Mouse (Mus musculus) left cerebral cortex, adult 2 months (tissue): ENCODE results near the gene Taf9b. TPM values are rescaled to one million over a fixed set of nuclear protein-coding genes. Genes with fewer than 3 reads are reported as not detected.

Source experiments
- DNase-seq, 2 experiments: peaks; one replicate each; pipeline ENCODE4 v3.0.0; 2021 to 2022; ENCODE audit warnings: low spot score in 2 of 2, mixed read lengths in 1 of 2; ENCODE audit errors: extremely low spot score in 1 of 2
- H3K27ac ChIP-seq: fragments of 200-600 bp; 2 replicates; pipeline ENCODE4 v1.8.1; 2022
- H3K4me3 ChIP-seq: fragments of 200-600 bp; 2 replicates; pipeline ENCODE4 v1.8.1; 2022
- CTCF ChIP-seq: fragments of 200-600 bp; IDR thresholded peaks from 2 replicates; pipeline ENCODE4 v1.8.1; 2022; ENCODE audit warnings: antibody characterized with exemption, mild to moderate bottlenecking, moderate library complexity
- intact Hi-C: fragments of 180-260 bp; cut with DNase I; formaldehyde crosslinking; loops from one replicate; pipeline ENCODE4 v1.15.1; 2025
- total RNA-seq, 2 experiments: library from RNA; stranded (reverse); gene quantifications; 2 replicates each; pipeline ENCODE4 v1.2.3; 2021

Taf9b gene
- total RNA-seq, 2 experiments from 2014 or later: 21.5 to 22.4 TPM

DNA sequence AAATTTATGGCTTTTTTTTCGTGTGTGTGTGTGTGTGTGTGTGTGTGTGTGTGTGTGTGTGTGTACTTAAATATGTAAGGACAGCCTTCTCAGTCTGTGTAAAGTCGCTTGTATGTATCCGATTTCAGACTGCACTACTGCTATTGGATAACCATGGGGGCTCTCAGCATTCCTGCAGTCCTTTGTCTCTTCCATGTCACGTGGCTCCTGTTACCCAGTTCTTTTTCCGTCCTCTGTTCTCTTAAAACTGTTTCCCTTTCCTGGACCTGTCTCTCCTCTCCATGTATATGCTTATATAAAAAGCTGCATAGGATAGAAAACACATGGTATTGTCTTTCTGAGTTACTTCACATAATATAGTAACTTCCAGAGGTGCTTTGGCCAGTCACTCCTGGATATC, 35.3 kb downstream of the Taf9b start:
- H3K4me3 ChIP-seq: no peak overlapping the region
- intact Hi-C loops: loop anchor here (1.0 to 5.0 kb wide), 2 partner anchors 158 to 258 kb away; partner anchors contain the start of genes Atp7a and Atrx
- TF ChIP-seq CTCF: no peak
- H3K27ac ChIP-seq: no peak overlapping the region
- DNase-seq: no peak

GRCm38 (mm10) chrX:106184279-106184678, 36.7 kb downstream of the Taf9b start:
- no peak for TF ChIP-seq CTCF
- intact Hi-C loops: no loop called here
- H3K27ac ChIP-seq: no peak overlapping the region
- H3K4me3 ChIP-seq: no peak overlapping the region
- no peak for DNase-seq

DNA sequence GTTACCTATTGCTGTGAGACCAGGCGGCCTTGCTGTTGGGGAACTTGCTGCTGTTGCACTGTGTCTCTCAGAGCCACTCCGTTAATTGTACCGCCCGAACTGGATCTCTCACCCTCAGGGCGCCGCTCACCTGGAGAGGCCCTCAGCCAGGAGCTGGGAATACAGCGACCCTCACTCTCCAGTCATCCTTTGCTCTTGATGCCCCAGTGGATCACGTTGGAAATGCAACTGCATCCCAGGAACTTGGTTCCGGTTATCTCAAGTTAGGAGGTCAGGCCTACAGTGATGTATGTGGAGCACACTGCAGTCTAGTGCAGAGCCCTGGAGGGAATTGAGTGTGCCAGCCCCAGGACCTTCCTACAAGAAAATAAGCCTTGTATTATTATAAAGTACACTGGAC, 44.6 kb downstream of the Taf9b start:
- H3K27ac ChIP-seq: no peak overlapping the region
- TF ChIP-seq CTCF: no peak

GRCm38 (mm10) chrX:106171853-106172154, 49.2 kb downstream of the Taf9b start:
- DNase-seq: no peak

More for the DNA sequence above, 44.6 kb downstream of the Taf9b start:
- intact Hi-C loops: no loop called here
- DNase-seq: no peak
- H3K4me3 ChIP-seq: no peak overlapping the region

GRCm38 (mm10) chrX:106171106-106171852, 49.7 kb downstream of the Taf9b start:
- TF ChIP-seq CTCF: peak; percentile 76
- no peak overlapping the region for H3K4me3 ChIP-seq

More at GRCm38 (mm10) chrX:106171853-106172154, 49.2 kb downstream of the Taf9b start:
- H3K4me3 ChIP-seq: no peak overlapping the region
- no peak for TF ChIP-seq CTCF
- H3K27ac ChIP-seq: no peak overlapping the region
- intact Hi-C loops: loop anchor here (1.0 kb wide), 1 partner anchor 145 kb away; the partner anchor contains the start of gene Atp7a

GRCm38 (mm10) chrX:106165089-106165488, 55.9 kb downstream of the Taf9b start:
- no peak overlapping the region for H3K27ac ChIP-seq
- intact Hi-C loops: no loop called here
- peak; percentile 19 for TF ChIP-seq CTCF

More at GRCm38 (mm10) chrX:106171106-106171852, 49.7 kb downstream of the Taf9b start:
- intact Hi-C loops: loop anchor here (1.0 kb wide), 1 partner anchor 144 kb away; the partner anchor contains the start of gene Atp7a
- H3K27ac ChIP-seq: no peak overlapping the region
- DNase-seq: peak; percentile 58 to 71

DNA sequence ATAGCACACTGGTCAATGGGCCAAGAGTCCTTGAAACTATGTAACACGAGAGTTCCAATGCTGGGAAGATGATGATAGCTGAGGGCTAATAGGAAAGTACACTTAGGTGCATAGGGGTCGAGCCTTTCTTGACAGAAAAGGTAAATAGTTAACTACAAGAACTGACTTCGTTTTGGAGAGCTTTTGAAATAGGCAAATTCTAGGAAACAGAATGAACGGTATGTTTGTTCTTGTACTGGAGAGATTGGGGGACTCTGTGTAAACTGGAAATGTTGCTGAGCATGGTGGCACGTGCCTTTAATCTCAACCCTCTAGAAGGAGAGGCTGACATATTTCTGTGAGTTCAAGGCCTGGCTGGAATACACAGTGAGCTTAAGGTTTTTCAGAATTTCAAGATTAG, 56.4 kb downstream of the Taf9b start:
- DNase-seq: no peak

More at GRCm38 (mm10) chrX:106165089-106165488, 55.9 kb downstream of the Taf9b start:
- no peak overlapping the region for H3K4me3 ChIP-seq
- DNase-seq: no peak

GRCm38 (mm10) chrX:106163995-106164394, 57.0 kb downstream of the Taf9b start:
- no peak overlapping the region for H3K27ac ChIP-seq
- no peak for DNase-seq
- no peak overlapping the region for H3K4me3 ChIP-seq
- intact Hi-C loops: no loop called here
- TF ChIP-seq CTCF: no peak

More for the DNA sequence above, 56.4 kb downstream of the Taf9b start:
- Histone ChIP-seq H3K4me3 (no peak overlapping the region), H3K27ac (no peak overlapping the region)
- intact Hi-C loops: no loop called here
- no peak for TF ChIP-seq CTCF

Other genes with a start within 250 kb of the Taf9b start
- 10 to 100 TPM; 12.5 to 13.6 TPM for gene Magt1, start 209.3 kb downstream of the Taf9b start, total RNA-seq
- 100 to 1,000 TPM; 300 to 319 TPM for gene Cox7b, start 205.5 kb downstream of the Taf9b start, total RNA-seq
- 1 to 10 TPM; 7.4 to 8.5 TPM for gene Atp7a, start 193.9 kb downstream of the Taf9b start, total RNA-seq
- 1 to 10 TPM; 1.2 TPM for gene Tlr13, start 78.0 kb downstream of the Taf9b start, total RNA-seq
- gene Pgk1, start 34.1 kb downstream of the Taf9b start, total RNA-seq: 100 to 1,000 TPM; 408 to 481 TPM
- gene Fnd3c2, start 34.2 kb upstream of the Taf9b start, total RNA-seq: not detected